Mouse (Mus musculus): ENCODE results near the gene Kcna1.

GRCm38 (mm10) chr6:126645644-126646358 lies 383 bp downstream of the Kcna1 start:
- TF ChIP-seq EP300 (IDR thresholded peaks at IDR 0.05; ENCODE audit: low read depth) (no peak), CTCF (IDR thresholded peaks at IDR 0.05; ENCODE audit: low read depth) (no peak)
